Mouse (Mus musculus): ENCODE measurements around the gene Cfap54.

DNA sequence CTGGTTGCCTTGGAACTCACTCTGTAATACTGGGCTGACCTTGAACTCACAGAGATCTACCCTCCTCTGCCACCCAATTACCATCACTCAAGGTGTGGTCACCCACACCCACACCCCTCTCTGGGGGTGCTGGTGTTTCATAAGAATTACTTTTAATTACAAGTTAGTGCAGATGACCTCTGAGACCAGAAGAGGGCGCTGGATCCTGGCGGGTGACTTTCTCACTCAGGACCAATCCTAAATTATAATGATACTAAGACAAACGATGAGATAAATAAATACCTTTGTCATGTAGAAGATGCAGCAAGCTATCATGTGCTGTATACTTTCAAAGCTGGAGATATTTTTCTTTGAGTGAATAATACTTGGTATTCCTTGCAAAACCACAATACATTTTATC lies 87.1 kb downstream of the Cfap54 start:
- TF ChIP-seq CTCF (IDR thresholded peaks at IDR 0.05; ENCODE audit: low read depth) = 0 out of 2 replicates have a peak, but pooled peaks have one; percentile 6
- no peak for TF ChIP-seq EP300 (IDR thresholded peaks at IDR 0.05; ENCODE audit: low read depth)

Data from liver, postnatal 0 days (tissue).